Mouse (Mus musculus): ENCODE measurements around the gene Gtf2e1. TPM values are rescaled to one million over a fixed set of nuclear protein-coding genes. Genes with fewer than 3 reads are reported as not detected.

Gtf2e1 gene
- polyA plus RNA-seq, 1 experiment: 10.3 TPM

DNA sequence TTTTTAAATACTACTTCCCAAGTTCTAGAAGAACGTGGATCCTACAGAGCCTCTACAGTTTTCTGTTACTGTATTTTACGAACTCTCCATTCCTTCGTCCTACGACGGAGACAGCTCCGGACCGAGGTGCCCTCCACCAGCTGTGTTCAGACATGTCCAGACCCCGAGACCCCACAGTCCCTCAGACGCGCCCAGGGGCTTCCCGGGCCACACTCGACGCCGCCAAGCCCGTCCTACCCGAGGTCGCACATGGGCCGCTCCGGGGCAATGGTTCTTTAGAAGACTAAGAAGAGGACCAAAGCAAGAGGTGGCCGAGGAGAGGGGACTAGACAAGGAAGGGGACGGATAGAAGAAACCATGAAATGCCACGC, 364 bp downstream of the Gtf2e1 start:
- peak overlapping the region; percentile 88 for H3K4me3 ChIP-seq
- peaks cover 19% of the 10 kb centered on the region for H3K79me2 ChIP-seq (ENCODE audit: control insufficient read depth, insufficient read depth)
- TF ChIP-seq USF1 (IDR thresholded peaks at IDR 0.05; ENCODE audit: low read depth): no peak
- TF ChIP-seq POLR2A (IDR thresholded peaks at IDR 0.05; ENCODE audit: insufficient read length, low read depth): no peak
- TF ChIP-seq TCF3 (IDR thresholded peaks at IDR 0.05; ENCODE audit: insufficient read length, low read depth): no peak
- no peak for TF ChIP-seq CEBPB (IDR thresholded peaks at IDR 0.05; ENCODE audit: insufficient read depth, poor library complexity, severe bottlenecking)
- TF ChIP-seq E2F4 (IDR thresholded peaks at IDR 0.05; ENCODE audit: insufficient read depth): no peak
- peaks cover 13% of the 10 kb centered on the region for H3K36me3 ChIP-seq (ENCODE audit: control insufficient read depth, insufficient read depth)
- H3ac ChIP-seq (ENCODE audit: control insufficient read depth, insufficient read length): peak overlapping the region; percentile 45
- H3K27me3 ChIP-seq (ENCODE audit: control insufficient read depth, insufficient read depth, insufficient read length): no peaks in the 10 kb centered on the region
- peak overlapping the region; percentile 90 for H3K4me2 ChIP-seq (ENCODE audit: low read depth)

- no peak for TF ChIP-seq MYOG (IDR thresholded peaks at IDR 0.05; ENCODE audit: control insufficient read depth in 1 of 3, insufficient read depth in 1 of 3, insufficient read length in 2 of 3, low read depth in 2 of 3)
- no peak for TF ChIP-seq REST (IDR thresholded peaks at IDR 0.05; ENCODE audit: insufficient read depth, insufficient read length)
- TF ChIP-seq MYOD1 (IDR thresholded peaks at IDR 0.05; ENCODE audit: control insufficient read depth in 1 of 3, insufficient read length in 2 of 3, low read depth in 2 of 3): no peak
- no peak for TF ChIP-seq E2F4 (IDR thresholded peaks at IDR 0.05; ENCODE audit: insufficient read depth)
- no peak for TF ChIP-seq TCF3 (IDR thresholded peaks at IDR 0.05; ENCODE audit: insufficient read length, low read depth)
- no peak overlapping the region for H3K4me3 ChIP-seq
Measured at GRCm38 (mm10) chr16:37533369-37534068, 6.1 kb downstream of the Gtf2e1 start.

DNA sequence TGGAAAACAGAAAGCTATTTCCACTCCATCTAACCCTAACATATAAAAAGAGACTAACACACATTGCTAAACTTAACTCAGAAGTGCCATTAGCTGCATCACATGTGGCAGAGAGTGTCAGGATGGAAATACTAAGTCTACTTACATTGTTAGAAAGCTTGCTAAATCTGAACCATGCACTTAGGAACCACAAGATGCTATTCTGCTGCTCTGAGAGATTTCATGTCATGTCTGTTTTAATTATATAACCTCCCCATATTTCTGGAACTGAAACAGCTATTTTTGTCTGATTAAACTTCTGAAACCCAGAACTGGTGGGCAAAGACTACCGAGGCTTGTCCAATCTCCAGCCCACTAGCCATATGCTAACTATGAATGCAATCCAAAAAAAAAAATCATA, 7.5 kb downstream of the Gtf2e1 start:
- TF ChIP-seq USF1 (IDR thresholded peaks at IDR 0.05; ENCODE audit: low read depth): no peak
- TF ChIP-seq TCF3 (IDR thresholded peaks at IDR 0.05; ENCODE audit: insufficient read length, low read depth): no peak
- TF ChIP-seq CEBPB (IDR thresholded peaks at IDR 0.05; ENCODE audit: insufficient read depth, poor library complexity, severe bottlenecking): no peak
- no peak for TF ChIP-seq TCF12 (IDR thresholded peaks at IDR 0.05; ENCODE audit: insufficient read depth, poor library complexity, severe bottlenecking)
- no peak for TF ChIP-seq SRF (IDR thresholded peaks at IDR 0.05; ENCODE audit: control insufficient read depth, insufficient read length, low read depth)
- no peak for TF ChIP-seq MYOG (IDR thresholded peaks at IDR 0.05; ENCODE audit: control insufficient read depth in 1 of 3, insufficient read depth in 1 of 3, insufficient read length in 2 of 3, low read depth in 2 of 3)
- no peak for TF ChIP-seq MYOD1 (IDR thresholded peaks at IDR 0.05; ENCODE audit: control insufficient read depth in 1 of 3, insufficient read length in 2 of 3, low read depth in 2 of 3)
- no peak for TF ChIP-seq REST (IDR thresholded peaks at IDR 0.05; ENCODE audit: insufficient read depth, insufficient read length)
- no peak for TF ChIP-seq E2F4 (IDR thresholded peaks at IDR 0.05; ENCODE audit: insufficient read depth)
- TF ChIP-seq MAX (IDR thresholded peaks at IDR 0.05; ENCODE audit: low read depth): no peak
- TF ChIP-seq POLR2AphosphoS2 (IDR thresholded peaks at IDR 0.05; ENCODE audit: insufficient read length, low read depth): no peak
- H3K27me3 ChIP-seq (ENCODE audit: control insufficient read depth, insufficient read depth, insufficient read length): no peaks in the 10 kb centered on the region
- H3K36me3 ChIP-seq (ENCODE audit: control insufficient read depth, insufficient read depth): peaks cover 19% of the 10 kb centered on the region
- H3ac ChIP-seq (ENCODE audit: control insufficient read depth, insufficient read length): no peak overlapping the region
- no peak overlapping the region for H3K4me3 ChIP-seq
- H3K79me2 ChIP-seq (ENCODE audit: control insufficient read depth, insufficient read depth): peaks cover 17% of the 10 kb centered on the region
- no peak overlapping the region for H3K4me2 ChIP-seq (ENCODE audit: low read depth)

More at GRCm38 (mm10) chr16:37533369-37534068, 6.1 kb downstream of the Gtf2e1 start:
- no peaks in the 10 kb centered on the region for H3K27me3 ChIP-seq (ENCODE audit: control insufficient read depth, insufficient read depth, insufficient read length)
- H3K79me2 ChIP-seq (ENCODE audit: control insufficient read depth, insufficient read depth): peaks cover 25% of the 10 kb centered on the region
- no peak overlapping the region for H3K4me2 ChIP-seq (ENCODE audit: low read depth)
- no peak overlapping the region for H3ac ChIP-seq (ENCODE audit: control insufficient read depth, insufficient read length)
- H3K36me3 ChIP-seq (ENCODE audit: control insufficient read depth, insufficient read depth): peaks cover 19% of the 10 kb centered on the region

DNA sequence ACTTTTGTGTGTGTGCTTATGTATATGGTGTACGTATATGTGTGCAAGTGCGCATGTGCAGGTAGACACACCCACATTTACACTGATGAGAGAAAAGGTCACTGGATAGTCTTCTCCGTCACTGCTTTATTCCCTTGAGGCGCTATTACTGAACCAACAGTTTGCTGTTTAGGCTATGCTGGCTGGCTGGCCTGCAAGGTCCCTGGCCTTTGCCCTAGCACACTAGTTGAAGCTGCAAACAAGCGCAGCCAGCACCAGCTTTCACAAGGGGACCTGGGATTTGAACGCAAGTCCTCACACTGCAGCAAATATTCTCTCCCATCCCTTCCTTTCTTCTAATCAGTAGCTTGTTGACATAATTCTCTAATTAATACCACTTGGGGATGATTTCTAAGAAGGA, 9.4 kb downstream of the Gtf2e1 start:
- H3K36me3 ChIP-seq (ENCODE audit: control insufficient read depth, insufficient read depth): peaks cover 20% of the 10 kb centered on the region
- H3K4me2 ChIP-seq (ENCODE audit: low read depth): no peak overlapping the region
- H3K79me2 ChIP-seq (ENCODE audit: control insufficient read depth, insufficient read depth): peaks cover 17% of the 10 kb centered on the region
- no peaks in the 10 kb centered on the region for H3K27me3 ChIP-seq (ENCODE audit: control insufficient read depth, insufficient read depth, insufficient read length)
- no peak for TF ChIP-seq CEBPB (IDR thresholded peaks at IDR 0.05; ENCODE audit: insufficient read depth, poor library complexity, severe bottlenecking)
- no peak overlapping the region for H3K4me3 ChIP-seq
- no peak overlapping the region for H3ac ChIP-seq (ENCODE audit: control insufficient read depth, insufficient read length)

- Histone ChIP-seq H3K4me2 (ENCODE audit: low read depth) (no peak overlapping the region), H3K36me3 (ENCODE audit: control insufficient read depth, insufficient read depth) (peaks cover 15% of the 10 kb centered on the region), H3ac (ENCODE audit: control insufficient read depth, insufficient read length) (no peak overlapping the region), H3K79me2 (ENCODE audit: control insufficient read depth, insufficient read depth) (peaks cover 7% of the 10 kb centered on the region), H3K4me3 (no peak overlapping the region), H3K27me3 (ENCODE audit: control insufficient read depth, insufficient read depth, insufficient read length) (no peaks in the 10 kb centered on the region)
- TF ChIP-seq POLR2AphosphoS2 (IDR thresholded peaks at IDR 0.05; ENCODE audit: insufficient read length, low read depth): no peak
- TF ChIP-seq USF1 (IDR thresholded peaks at IDR 0.05; ENCODE audit: low read depth): no peak
- no peak for TF ChIP-seq MYOD1 (IDR thresholded peaks at IDR 0.05; ENCODE audit: control insufficient read depth in 1 of 3, insufficient read length in 2 of 3, low read depth in 2 of 3)
- no peak for TF ChIP-seq MAX (IDR thresholded peaks at IDR 0.05; ENCODE audit: low read depth)
- TF ChIP-seq SRF (IDR thresholded peaks at IDR 0.05; ENCODE audit: control insufficient read depth, insufficient read length, low read depth): no peak
- no peak for TF ChIP-seq MYOG (IDR thresholded peaks at IDR 0.05; ENCODE audit: control insufficient read depth in 1 of 3, insufficient read depth in 1 of 3, insufficient read length in 2 of 3, low read depth in 2 of 3)
- TF ChIP-seq TCF3 (IDR thresholded peaks at IDR 0.05; ENCODE audit: insufficient read length, low read depth): no peak
- no peak for TF ChIP-seq POLR2A (IDR thresholded peaks at IDR 0.05; ENCODE audit: insufficient read length, low read depth)
- TF ChIP-seq E2F4 (IDR thresholded peaks at IDR 0.05; ENCODE audit: insufficient read depth): no peak
- TF ChIP-seq CEBPB (IDR thresholded peaks at IDR 0.05; ENCODE audit: insufficient read depth, poor library complexity, severe bottlenecking): no peak
- TF ChIP-seq TCF12 (IDR thresholded peaks at IDR 0.05; ENCODE audit: insufficient read depth, poor library complexity, severe bottlenecking): no peak
- TF ChIP-seq REST (IDR thresholded peaks at IDR 0.05; ENCODE audit: insufficient read depth, insufficient read length): no peak
Measured at GRCm38 (mm10) chr16:37526688-37527223, 12.8 kb downstream of the Gtf2e1 start.
